Mouse (Mus musculus) frontal cortex, postnatal 10 days (tissue): Measurements from ENCODE around the gene Ncmap.
"Not testable (repeated sequence)": the region's sequence is repeated elsewhere in the genome, so short reads cannot be mapped to it uniquely, and the experiment has no call there.

Experiments
- DNase-seq, 2 experiments: peaks; one replicate each; pipeline ENCODE4 v3.0.0; 2022; ENCODE audit warnings: low spot score in 2 of 2, mixed read lengths in 1 of 2

The Ncmap gene

GRCm38 (mm10) chr4:135401881-135402280, 3.9 kb upstream of the Ncmap start:
- DNase-seq = no peak

- DNase-seq = no peak
Observed at GRCm38 (mm10) chr4:135397551-135397950, 476 bp downstream of the Ncmap start.

GRCm38 (mm10) chr4:135396303-135396702, 1.7 kb downstream of the Ncmap start:
- no peak for DNase-seq

- no peak for DNase-seq
Observed at GRCm38 (mm10) chr4:135395375-135395774, 2.7 kb downstream of the Ncmap start.

GRCm38 (mm10) chr4:135394666-135395065, 3.4 kb downstream of the Ncmap start:
- DNase-seq = no peak

- no peak for DNase-seq
Observed at GRCm38 (mm10) chr4:135393381-135393780, 4.6 kb downstream of the Ncmap start.

GRCm38 (mm10) chr4:135392801-135393200, 5.2 kb downstream of the Ncmap start:
- no peak for DNase-seq

GRCm38 (mm10) chr4:135391014-135391413, 7.0 kb downstream of the Ncmap start:
- no peak for DNase-seq

- no peak for DNase-seq
Observed at GRCm38 (mm10) chr4:135385614-135386013, 12.4 kb downstream of the Ncmap start.

- peak; percentile 22 to 71 for DNase-seq
Observed at GRCm38 (mm10) chr4:135382316-135382715, 15.7 kb downstream of the Ncmap start.

GRCm38 (mm10) chr4:135381355-135381754, 16.7 kb downstream of the Ncmap start:
- DNase-seq = no peak

GRCm38 (mm10) chr4:135377241-135377640, 20.8 kb downstream of the Ncmap start:
- DNase-seq = no peak

GRCm38 (mm10) chr4:135375444-135375843, 22.6 kb downstream of the Ncmap start:
- DNase-seq = no peak

- DNase-seq = no peak
Observed at GRCm38 (mm10) chr4:135373299-135373698, 24.7 kb downstream of the Ncmap start.

GRCm38 (mm10) chr4:135370372-135370771, 27.7 kb downstream of the Ncmap start:
- no peak for DNase-seq

GRCm38 (mm10) chr4:135362828-135363227, 35.2 kb downstream of the Ncmap start:
- DNase-seq = peak in 1 of 2 experiments; percentile 32

GRCm38 (mm10) chr4:135361722-135362121, 36.3 kb downstream of the Ncmap start:
- DNase-seq = no peak

- no peak for DNase-seq
Observed at GRCm38 (mm10) chr4:135358736-135359135, 39.3 kb downstream of the Ncmap start.

- no peak for DNase-seq
Observed at GRCm38 (mm10) chr4:135357221-135357920, 40.7 kb downstream of the Ncmap start.

GRCm38 (mm10) chr4:135355886-135356550, 42.0 kb downstream of the Ncmap start:
- DNase-seq = no peak

- DNase-seq = not testable (repeated sequence)
Observed at GRCm38 (mm10) chr4:135354751-135355150, 43.3 kb downstream of the Ncmap start.

GRCm38 (mm10) chr4:135353794-135354450, 44.1 kb downstream of the Ncmap start:
- peak in 1 of 2 experiments; percentile 16 for DNase-seq
